Mouse (Mus musculus) heart, postnatal 0 days (tissue): ENCODE results near the gene Aig1.

ENCODE experiments used
- CTCF ChIP-seq: IDR thresholded peaks from 2 replicates; pipeline ENCODE4 v1.5.1; 2016; ENCODE audit warnings: antibody characterized with exemption, control low read depth, low read depth
- EP300 ChIP-seq: IDR thresholded peaks from 2 replicates; pipeline ENCODE4 v1.6.1; 2016; ENCODE audit warnings: antibody characterized with exemption, low read depth

DNA sequence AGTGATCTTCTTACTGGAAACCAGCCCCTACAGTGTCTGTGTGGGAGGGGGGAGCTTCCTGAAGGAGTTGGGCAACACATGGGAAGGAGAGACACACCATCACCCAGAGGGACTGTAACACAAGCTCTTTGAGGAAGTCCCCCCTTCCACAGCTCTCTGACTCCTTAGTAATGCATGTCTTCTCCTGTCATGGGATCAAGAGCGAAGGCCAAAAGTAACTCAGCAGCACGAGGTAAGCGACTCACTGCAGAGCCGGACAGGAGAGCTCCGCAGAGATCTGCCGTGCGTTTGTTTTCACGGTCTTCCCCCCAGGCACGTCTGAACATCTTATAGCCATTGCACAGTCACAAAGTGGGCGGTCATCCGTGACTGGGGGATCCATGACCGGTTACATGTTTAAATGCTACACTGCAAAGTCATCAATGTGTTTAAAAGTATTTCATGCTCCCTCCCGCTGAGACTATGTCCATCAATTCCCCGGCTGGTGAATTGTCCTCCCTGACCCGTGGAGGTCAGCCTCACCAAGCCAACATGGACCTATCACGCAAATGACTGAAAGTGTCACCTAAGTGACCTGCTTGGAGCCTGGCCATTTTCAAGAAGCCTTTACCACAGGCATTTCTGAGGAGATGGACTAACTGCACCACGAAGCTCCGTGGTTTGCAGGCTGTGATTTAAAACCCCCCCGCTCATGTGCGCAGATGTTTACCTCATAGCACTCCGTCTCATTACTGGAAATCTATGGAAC is 30.9 kb downstream of the Aig1 start:
- no peak for TF ChIP-seq CTCF
- TF ChIP-seq EP300: no peak
